Mouse (Mus musculus): ENCODE measurements around the gene Dlx2. TPM values are rescaled to one million over a fixed set of nuclear protein-coding genes. Genes with fewer than 3 reads are reported as not detected.

Dlx2 gene
- polyA plus RNA-seq, 1 experiment = not detected

DNA sequence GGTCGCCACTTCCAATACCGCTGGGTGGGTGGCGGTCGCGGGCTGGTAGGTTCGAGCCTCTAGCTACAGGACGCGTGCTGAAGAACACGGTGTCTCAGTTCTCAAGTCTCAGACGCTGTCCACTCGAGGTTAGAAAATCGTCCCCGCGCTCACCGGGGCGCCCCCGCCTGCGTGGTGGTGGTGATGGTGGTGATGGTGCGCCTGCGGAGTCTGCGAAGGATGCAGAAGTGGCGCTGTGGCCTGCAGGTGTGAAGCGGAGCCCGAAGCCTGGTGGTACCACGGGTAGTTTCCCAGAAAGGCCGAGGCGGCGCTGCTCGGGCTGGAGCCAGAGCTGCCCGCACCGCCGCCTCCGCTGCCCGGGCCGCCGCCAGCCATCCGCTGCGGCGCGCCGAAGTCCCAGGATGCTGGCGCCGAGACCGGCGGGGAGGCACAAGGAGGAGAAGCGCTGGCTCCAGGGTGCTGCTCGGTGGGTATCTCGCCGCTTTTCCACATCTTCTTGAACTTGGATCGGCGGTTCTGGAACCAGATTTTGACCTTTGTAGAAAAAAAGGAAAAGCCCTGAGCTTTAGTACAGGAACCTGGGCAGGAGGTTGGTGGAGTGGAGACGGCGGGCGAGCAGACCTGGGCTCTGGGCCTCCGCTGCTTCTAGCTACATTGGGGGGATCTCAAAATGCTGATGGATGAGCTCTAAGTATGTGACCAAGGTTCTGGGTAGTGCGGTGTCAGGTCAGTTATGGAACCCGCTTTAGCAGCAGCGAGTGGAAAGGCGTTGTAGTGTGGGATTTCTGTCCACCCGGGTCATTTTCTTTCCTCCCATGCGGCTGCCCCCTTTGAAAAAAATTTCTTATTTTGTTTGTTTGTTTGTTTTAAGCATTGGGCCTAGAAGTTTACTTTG, 1.9 kb downstream of the Dlx2 start:
- no peaks in the 10 kb centered on the region for H3K36me3 ChIP-seq (ENCODE audit: control insufficient read depth, insufficient read depth, low read length)
- H3K27me3 ChIP-seq (replicated peaks; ENCODE audit: control insufficient read depth, insufficient read depth, low read length) = peaks cover 40% of the 10 kb centered on the region
- TF ChIP-seq POLR2A (IDR thresholded peaks at IDR 0.05; ENCODE audit: low read depth, low read length) = no peak
- TF ChIP-seq CTCF (conservative IDR thresholded peaks at IDR 0.05; ENCODE audit: insufficient read depth, insufficient read length, low read depth, low read length) = no peak
- 0 out of 2 replicates have a peak, but pooled peaks cover 3% of the 10 kb centered on the region for H3K4me1 ChIP-seq (ENCODE audit: control insufficient read depth, insufficient read depth, low read length)
- H3K4me3 ChIP-seq (ENCODE audit: insufficient read depth, low read depth, low read length) = no peak overlapping the region
- 7% methylated on average over 61 of the region's 61 CpGs for WGBS
- H3K27ac ChIP-seq (ENCODE audit: insufficient read depth, low read depth, low read length) = no peak overlapping the region
- DNase-seq = peak; percentile 39

DNA sequence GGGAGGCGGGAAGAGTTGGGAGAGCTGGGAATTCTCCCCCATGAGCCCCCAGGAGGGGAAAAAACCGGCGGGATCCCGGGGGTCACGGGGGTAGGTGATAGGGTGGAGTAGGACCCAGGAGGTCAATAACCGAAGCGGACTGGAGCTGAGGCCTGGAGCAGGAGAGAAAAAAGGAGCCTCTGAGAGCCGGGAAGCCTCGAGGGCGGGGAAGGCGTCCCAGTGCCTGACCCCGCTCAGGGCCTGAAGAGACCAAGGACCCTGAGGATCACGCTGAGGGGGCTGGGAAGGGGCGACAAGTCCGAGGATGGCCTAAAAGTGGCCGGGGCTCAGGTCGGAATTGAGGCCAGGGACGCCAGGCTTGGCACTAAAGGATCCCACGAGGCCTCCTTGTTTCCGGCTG, 2.6 kb downstream of the Dlx2 start:
- Histone ChIP-seq H3K27me3 (replicated peaks; ENCODE audit: control insufficient read depth, insufficient read depth, low read length) (peaks cover 39% of the 10 kb centered on the region), H3K4me1 (ENCODE audit: control insufficient read depth, insufficient read depth, low read length) (0 out of 2 replicates have a peak, but pooled peaks cover 3% of the 10 kb centered on the region), H3K36me3 (ENCODE audit: control insufficient read depth, insufficient read depth, low read length) (no peaks in the 10 kb centered on the region), H3K4me3 (ENCODE audit: insufficient read depth, low read depth, low read length) (no peak overlapping the region), H3K27ac (ENCODE audit: insufficient read depth, low read depth, low read length) (no peak overlapping the region)
- 7% methylated on average over 20 of the region's 20 CpGs for WGBS
- no peak for DNase-seq
- TF ChIP-seq CTCF (conservative IDR thresholded peaks at IDR 0.05; ENCODE audit: insufficient read depth, insufficient read length, low read depth, low read length) (no peak), POLR2A (IDR thresholded peaks at IDR 0.05; ENCODE audit: low read depth, low read length) (no peak)

DNA sequence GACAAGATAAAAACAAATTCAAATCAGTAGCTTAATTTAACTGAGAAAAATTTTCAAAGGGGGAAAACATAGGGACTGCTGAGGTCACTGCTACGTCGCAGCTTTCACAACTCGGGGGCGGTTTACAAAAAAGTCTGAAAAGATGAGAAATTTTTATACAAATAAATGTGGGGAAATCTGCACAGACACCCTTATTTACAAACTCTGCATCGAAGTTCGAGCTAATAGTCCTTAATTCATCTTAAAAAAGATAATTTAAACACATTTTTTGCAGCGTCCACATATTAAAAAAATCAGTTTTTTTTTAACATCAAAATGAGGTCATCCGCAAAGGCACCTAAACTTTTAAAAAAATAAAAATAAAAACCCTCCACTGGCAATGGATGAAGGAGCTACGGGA, 3.0 kb downstream of the Dlx2 start:
- WGBS = 15% methylated on average over 9 of the region's 9 CpGs

DNA sequence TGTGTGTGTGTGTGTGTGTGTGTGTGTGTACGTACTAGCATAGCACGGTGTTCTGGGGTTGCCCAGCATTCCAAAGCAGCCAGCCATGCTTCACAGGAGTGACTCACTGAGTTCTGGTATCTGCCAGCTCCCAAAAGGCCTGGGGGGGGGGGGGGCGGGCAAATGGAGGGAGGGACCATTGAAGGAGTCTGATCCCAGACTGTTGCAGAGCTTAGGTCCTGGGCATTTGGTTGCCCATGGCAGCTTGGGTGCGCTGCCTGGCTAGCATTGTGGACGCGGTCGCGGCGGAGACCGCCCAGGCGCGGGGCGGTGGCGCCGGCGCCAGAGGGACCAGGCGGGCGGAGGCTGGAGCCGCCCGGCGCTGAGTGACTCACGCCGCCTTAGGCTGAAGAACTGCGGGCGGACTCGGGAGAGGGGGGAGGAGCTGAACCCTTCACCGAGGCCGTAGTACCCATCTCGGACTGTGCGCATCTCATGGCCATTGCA, 3.7 kb downstream of the Dlx2 start:
- no peak overlapping the region for H3K4me3 ChIP-seq (ENCODE audit: insufficient read depth, low read depth, low read length)

More for the DNA sequence above, 3.0 kb downstream of the Dlx2 start:
- Histone ChIP-seq H3K36me3 (ENCODE audit: control insufficient read depth, insufficient read depth, low read length) (no peaks in the 10 kb centered on the region), H3K27ac (ENCODE audit: insufficient read depth, low read depth, low read length) (no peak overlapping the region), H3K4me1 (ENCODE audit: control insufficient read depth, insufficient read depth, low read length) (0 out of 2 replicates have a peak, but pooled peaks cover 3% of the 10 kb centered on the region), H3K4me3 (ENCODE audit: insufficient read depth, low read depth, low read length) (no peak overlapping the region), H3K27me3 (replicated peaks; ENCODE audit: control insufficient read depth, insufficient read depth, low read length) (peaks cover 39% of the 10 kb centered on the region)
- DNase-seq = peak; percentile 3
- TF ChIP-seq CTCF (conservative IDR thresholded peaks at IDR 0.05; ENCODE audit: insufficient read depth, insufficient read length, low read depth, low read length) = no peak
- TF ChIP-seq POLR2A (IDR thresholded peaks at IDR 0.05; ENCODE audit: low read depth, low read length) = no peak

DNA sequence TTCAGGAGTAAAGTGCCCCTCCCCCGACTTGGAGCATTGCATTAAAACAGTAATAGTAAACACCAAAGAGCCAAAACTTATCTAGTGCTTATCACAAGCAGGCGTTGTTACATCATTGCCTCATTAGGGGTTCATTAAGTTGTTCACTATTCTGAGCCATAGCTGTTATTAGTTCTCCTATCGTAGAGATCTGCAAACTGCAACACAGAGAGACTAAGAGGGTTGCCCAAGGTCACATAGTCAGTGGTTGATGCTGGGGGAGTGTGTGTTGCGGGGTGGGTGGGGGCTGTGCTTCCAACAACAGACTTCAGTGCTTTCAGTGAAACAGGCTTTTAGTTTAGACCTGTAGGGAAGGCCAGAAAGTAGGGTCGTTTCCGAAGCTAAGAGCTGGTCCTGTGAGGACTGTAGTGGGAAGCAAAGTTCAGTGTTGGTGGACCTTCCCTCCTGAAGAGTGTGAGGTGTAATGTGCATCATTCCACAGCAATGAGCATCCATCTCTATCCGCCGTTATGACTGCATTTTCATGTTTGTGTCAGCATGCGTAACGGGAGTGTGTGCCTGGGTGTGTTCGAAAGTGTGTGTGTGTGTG, 4.2 kb downstream of the Dlx2 start:
- DNase-seq = no peak
- 14% methylated on average over 11 of the region's 11 CpGs for WGBS
- H3K27me3 ChIP-seq (replicated peaks; ENCODE audit: control insufficient read depth, insufficient read depth, low read length) = peaks cover 41% of the 10 kb centered on the region
- no peaks in the 10 kb centered on the region for H3K36me3 ChIP-seq (ENCODE audit: control insufficient read depth, insufficient read depth, low read length)
- no peak overlapping the region for H3K27ac ChIP-seq (ENCODE audit: insufficient read depth, low read depth, low read length)
- H3K4me1 ChIP-seq (ENCODE audit: control insufficient read depth, insufficient read depth, low read length) = 0 out of 2 replicates have a peak, but pooled peaks cover 3% of the 10 kb centered on the region
- H3K4me3 ChIP-seq (ENCODE audit: insufficient read depth, low read depth, low read length) = no peak overlapping the region
- TF ChIP-seq CTCF (conservative IDR thresholded peaks at IDR 0.05; ENCODE audit: insufficient read depth, insufficient read length, low read depth, low read length) (no peak), POLR2A (IDR thresholded peaks at IDR 0.05; ENCODE audit: low read depth, low read length) (no peak)

More for the DNA sequence above, 3.7 kb downstream of the Dlx2 start:
- WGBS = 3% methylated on average over 30 of the region's 30 CpGs
- Histone ChIP-seq H3K4me1 (ENCODE audit: control insufficient read depth, insufficient read depth, low read length) (0 out of 2 replicates have a peak, but pooled peaks cover 3% of the 10 kb centered on the region), H3K27ac (ENCODE audit: insufficient read depth, low read depth, low read length) (no peak overlapping the region), H3K36me3 (ENCODE audit: control insufficient read depth, insufficient read depth, low read length) (no peaks in the 10 kb centered on the region), H3K27me3 (replicated peaks; ENCODE audit: control insufficient read depth, insufficient read depth, low read length) (peaks cover 39% of the 10 kb centered on the region)
- TF ChIP-seq CTCF (conservative IDR thresholded peaks at IDR 0.05; ENCODE audit: insufficient read depth, insufficient read length, low read depth, low read length) (no peak), POLR2A (IDR thresholded peaks at IDR 0.05; ENCODE audit: low read depth, low read length) (no peak)
- DNase-seq = peak; percentile 27

DNA sequence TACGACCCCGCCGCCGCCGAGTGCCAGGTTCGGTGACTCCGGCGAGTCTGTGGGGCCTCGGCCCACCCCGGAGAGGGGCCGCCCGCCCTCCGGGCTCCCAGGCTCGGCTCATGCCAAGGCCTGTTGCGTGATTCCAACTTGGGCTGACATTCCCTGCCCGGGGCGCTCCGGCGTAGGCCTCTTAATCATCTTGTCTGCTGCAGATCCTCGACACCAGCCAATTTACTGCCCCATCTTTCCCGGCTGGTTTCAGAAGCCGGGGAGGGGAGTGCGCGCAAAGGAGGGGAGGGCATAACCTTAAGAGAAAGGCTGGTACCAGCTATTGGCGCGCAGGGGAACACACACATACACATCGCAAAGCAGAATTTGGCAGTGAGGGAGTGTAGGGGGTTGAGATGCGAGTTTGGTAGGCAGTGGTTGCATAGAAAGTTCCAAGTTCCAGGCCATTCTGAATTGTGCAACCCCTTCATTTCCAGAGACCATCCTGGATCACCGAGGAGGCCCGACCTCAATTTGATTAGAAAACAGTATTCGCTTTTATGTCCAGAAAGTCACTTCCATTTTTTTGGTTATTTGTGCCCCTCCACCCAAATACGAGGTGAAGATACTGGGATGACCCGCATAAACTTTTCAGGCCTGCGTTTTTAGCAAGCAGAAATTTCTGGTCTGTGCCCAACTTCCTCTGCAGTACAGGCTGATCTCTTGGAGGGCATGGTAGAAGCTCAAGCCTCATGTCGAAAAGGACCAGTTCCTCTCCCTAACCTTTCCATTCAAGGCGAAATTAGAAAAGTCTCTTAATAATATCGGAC, 4.9 kb downstream of the Dlx2 start:
- DNase-seq = no peak
- WGBS = 11% methylated on average over 37 of the region's 37 CpGs
- Histone ChIP-seq H3K27ac (ENCODE audit: insufficient read depth, low read depth, low read length) (no peak overlapping the region), H3K36me3 (ENCODE audit: control insufficient read depth, insufficient read depth, low read length) (no peaks in the 10 kb centered on the region), H3K4me3 (ENCODE audit: insufficient read depth, low read depth, low read length) (no peak overlapping the region), H3K27me3 (replicated peaks; ENCODE audit: control insufficient read depth, insufficient read depth, low read length) (peaks cover 38% of the 10 kb centered on the region), H3K4me1 (ENCODE audit: control insufficient read depth, insufficient read depth, low read length) (0 out of 2 replicates have a peak, but pooled peaks cover 3% of the 10 kb centered on the region)
- TF ChIP-seq POLR2A (IDR thresholded peaks at IDR 0.05; ENCODE audit: low read depth, low read length) (no peak), CTCF (conservative IDR thresholded peaks at IDR 0.05; ENCODE audit: insufficient read depth, insufficient read length, low read depth, low read length) (no peak)
